Mouse (Mus musculus): ENCODE results near the gene Rmnd5b.

GRCm38 (mm10) chr11:51640748-51641147 is 5.1 kb upstream of the Rmnd5b start:
- TF ChIP-seq CTCF (IDR thresholded peaks at IDR 0.05; ENCODE audit: low read depth, low read length) (no peak), POLR2A (IDR thresholded peaks at IDR 0.05; ENCODE audit: borderline replicate concordance, low read depth, low read length) (no peak)

All from bone marrow macrophage, adult 2 months (primary cell).